In the genomic region with DNA sequence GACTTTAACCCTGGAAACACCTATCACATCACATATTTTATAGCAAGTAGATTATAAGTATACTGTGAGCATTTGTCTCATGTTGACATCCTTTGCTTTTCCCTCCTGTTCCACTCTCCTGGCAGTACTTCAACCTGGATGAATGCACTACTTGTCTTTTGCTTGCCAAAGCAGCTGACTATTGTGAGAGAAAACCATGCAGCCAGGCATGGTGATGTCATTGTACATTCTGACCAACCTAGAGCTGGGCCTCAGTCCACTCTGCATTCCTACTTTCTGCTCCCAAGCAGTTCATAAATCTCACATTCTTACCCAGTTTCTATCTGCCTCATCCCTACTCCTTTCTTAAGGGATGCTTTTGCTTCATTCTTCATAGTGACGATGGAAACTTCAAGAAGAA, we compare ENCODE assay signal across 9 mouse cellular contexts.
DNase-seq lines count a peak whose midpoint lies in the region; ATAC-seq lines count a peak whose summit lies in the region.
"Had no signal": no experiment of that assay in that cellular context is flagged by ENCODE, and none has a peak within 500 bp of the region (broad histone marks: within the 10 kb centered on the region; RNA-seq: fewer than 3 reads in every experiment).

No protein-coding gene starts in this region.

- DNase-seq in gastrocnemius, postnatal 25 days = peak; percentile 59
- no peak for DNase-seq in gastrocnemius, postnatal 14 days
- DNase-seq in midbrain, embryonic 14.5 days = peak; percentile 24
- peak; percentile 14 to 25 for DNase-seq in cerebellum, postnatal 14 days
- DNase-seq in lung, postnatal 36 days = peak; percentile 35
- no peak for DNase-seq in right cerebral cortex, adult 18-20 months
- no peak for DNase-seq in kidney, adult 8-10 months
- DNase-seq: thymus, adult 18-20 months had no signal

- H3K9ac ChIP-seq in midbrain, embryonic 14.5 days (replicated peaks; ENCODE audit: low read length) = no peak overlapping the region
- no peak overlapping the region for H3K9ac ChIP-seq in midbrain, embryonic 13.5 days (replicated peaks)

- WGBS in midbrain, embryonic 14.5 days = 94% methylated on average over 1 of the region's 1 CpGs
- WGBS in midbrain, embryonic 13.5 days = 98% methylated on average over 1 of the region's 1 CpGs

- no peaks in the 10 kb centered on the region for H3K27me3 ChIP-seq in midbrain, embryonic 14.5 days (ENCODE audit: control insufficient read depth, insufficient read depth, low read length)
- H3K27me3 ChIP-seq in midbrain, embryonic 13.5 days = no peaks in the 10 kb centered on the region

- no peaks in the 10 kb centered on the region for H3K4me1 ChIP-seq in midbrain, embryonic 14.5 days (ENCODE audit: control insufficient read depth, insufficient read depth, low read length)
- H3K4me1 ChIP-seq in midbrain, embryonic 13.5 days (replicated peaks) = no peaks in the 10 kb centered on the region

- no peaks in the 10 kb centered on the region for H3K9me3 ChIP-seq in midbrain, embryonic 14.5 days (ENCODE audit: control insufficient read depth, low read length)
- H3K9me3 ChIP-seq in midbrain, embryonic 13.5 days = no peaks in the 10 kb centered on the region

- H3K27ac ChIP-seq in midbrain, embryonic 14.5 days (replicated peaks; ENCODE audit: low read depth, low read length) = no peak overlapping the region
- no peak overlapping the region for H3K27ac ChIP-seq in midbrain, embryonic 13.5 days

- no peaks in the 10 kb centered on the region for H3K36me3 ChIP-seq in midbrain, embryonic 14.5 days (ENCODE audit: control insufficient read depth, insufficient read depth, low read length)
- H3K36me3 ChIP-seq in midbrain, embryonic 13.5 days = no peaks in the 10 kb centered on the region

- ATAC-seq in midbrain, embryonic 14.5 days (ENCODE audit: low FRiP score, low TSS enrichment) = no peak
- no peak for ATAC-seq in midbrain, embryonic 13.5 days

- no peak overlapping the region for H3K4me3 ChIP-seq in midbrain, embryonic 14.5 days (replicated peaks; ENCODE audit: low read depth, low read length)
- H3K4me3 ChIP-seq in midbrain, embryonic 13.5 days (replicated peaks) = no peak overlapping the region

- no peak overlapping the region for H3K4me2 ChIP-seq in midbrain, embryonic 14.5 days (ENCODE audit: low read length)
- no peak overlapping the region for H3K4me2 ChIP-seq in midbrain, embryonic 13.5 days (replicated peaks)

- intact Hi-C loops in gastrocnemius, postnatal 14 days (cut with DNase I; ENCODE audit: low total_unique reads) = no loop called here

Comparison
In these comparisons a context has a peak if more than half of its experiments do, and no peak if none do; other contexts are left out.
1. DNase-seq: peak in gastrocnemius, postnatal 25 days (single experiment), midbrain, embryonic 14.5 days (single experiment), cerebellum, postnatal 14 days (2 of 2) and lung, postnatal 36 days (single experiment); none in gastrocnemius, postnatal 14 days (single experiment), right cerebral cortex, adult 18-20 months (single experiment) and kidney, adult 8-10 months (0 of 2).